Mouse (Mus musculus): ENCODE results near the gene Stat4.

Stat4 gene

DNA sequence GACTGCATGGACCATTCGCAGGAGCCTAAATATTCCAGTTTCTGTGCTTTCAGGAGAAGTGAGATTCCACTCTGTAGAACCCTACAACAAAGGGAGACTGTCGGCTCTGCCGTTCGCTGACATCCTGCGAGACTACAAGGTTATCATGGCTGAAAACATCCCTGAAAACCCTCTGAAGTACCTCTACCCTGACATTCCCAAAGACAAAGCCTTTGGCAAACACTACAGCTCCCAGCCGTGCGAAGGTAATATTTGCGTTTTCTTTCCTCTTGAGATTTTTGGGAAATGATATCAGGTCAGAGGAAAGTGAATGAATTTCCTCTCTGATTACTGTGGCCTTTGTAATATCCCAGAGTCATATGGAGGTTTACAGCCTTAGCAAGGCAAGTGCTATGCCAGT is 115.8 kb downstream of the Stat4 start:
- in situ Hi-C loops (cut with MboI, MseI): no loop called here

DNA sequence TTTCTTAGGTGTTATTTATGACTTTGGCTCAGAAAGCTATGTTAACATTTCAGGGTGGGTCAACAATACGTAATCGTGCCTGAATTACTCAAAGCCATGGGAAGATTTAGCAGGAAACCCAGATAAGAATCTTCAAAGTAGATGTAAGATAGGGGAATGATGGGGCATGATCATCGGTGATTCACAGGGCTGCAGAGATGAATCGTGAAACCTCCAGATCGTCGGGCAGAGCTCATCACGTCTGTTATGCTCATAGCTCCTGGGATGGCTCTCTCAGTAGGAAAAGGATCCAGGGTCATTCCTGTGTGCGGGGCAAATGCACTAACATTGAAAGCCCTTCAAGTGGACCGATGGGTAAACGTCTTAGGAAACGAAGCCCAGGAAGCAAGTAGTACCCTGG is 120.3 kb downstream of the Stat4 start:
- in situ Hi-C loops (cut with MboI, MseI): no loop called here

- in situ Hi-C loops (cut with MboI, MseI): no loop called here
These were observed 124.3 kb downstream of the Stat4 start for GRCm38 (mm10) chr1:52111217-52111616.

GRCm38 (mm10) chr1:52112301-52112700 is 125.4 kb downstream of the Stat4 start:
- in situ Hi-C loops (cut with MboI, MseI): no loop called here

- in situ Hi-C loops (cut with MboI, MseI): no loop called here
These were observed 126.2 kb downstream of the Stat4 start for GRCm38 (mm10) chr1:52113067-52113665.

- in situ Hi-C loops (cut with MboI, MseI): no loop called here
These were observed 126.7 kb downstream of the Stat4 start for GRCm38 (mm10) chr1:52113666-52114069.

DNA sequence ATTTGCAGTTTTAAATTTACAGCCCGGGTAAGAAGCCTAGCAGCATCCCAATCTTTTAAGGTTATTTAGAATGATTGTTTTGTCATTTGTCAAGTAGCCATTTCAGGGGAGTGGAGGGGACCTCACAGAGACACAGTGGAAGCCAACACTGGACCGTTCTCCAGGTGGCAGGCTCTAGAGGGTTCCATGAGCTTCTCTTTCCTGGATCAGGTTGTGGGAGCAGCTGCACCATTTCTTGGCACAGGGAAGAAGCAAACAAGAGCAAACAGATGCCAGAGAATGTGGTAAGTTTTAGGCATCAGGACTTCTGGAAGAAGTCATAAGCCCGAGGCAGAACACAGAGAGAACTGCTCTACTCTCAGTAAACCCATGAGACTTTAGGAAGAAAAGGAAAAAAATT is 129.5 kb downstream of the Stat4 start:
- in situ Hi-C loops (cut with MboI, MseI): no loop called here

GRCm38 (mm10) chr1:52117777-52118176 is 130.8 kb downstream of the Stat4 start:
- in situ Hi-C loops (cut with MboI, MseI): no loop called here

GRCm38 (mm10) chr1:52118860-52119591 is 132.1 kb downstream of the Stat4 start, which contains the start of gene Stat1:
Stat1 (plus strand) TSS chr1:52119440.
- in situ Hi-C loops (cut with MboI, MseI): no loop called here

DNA sequence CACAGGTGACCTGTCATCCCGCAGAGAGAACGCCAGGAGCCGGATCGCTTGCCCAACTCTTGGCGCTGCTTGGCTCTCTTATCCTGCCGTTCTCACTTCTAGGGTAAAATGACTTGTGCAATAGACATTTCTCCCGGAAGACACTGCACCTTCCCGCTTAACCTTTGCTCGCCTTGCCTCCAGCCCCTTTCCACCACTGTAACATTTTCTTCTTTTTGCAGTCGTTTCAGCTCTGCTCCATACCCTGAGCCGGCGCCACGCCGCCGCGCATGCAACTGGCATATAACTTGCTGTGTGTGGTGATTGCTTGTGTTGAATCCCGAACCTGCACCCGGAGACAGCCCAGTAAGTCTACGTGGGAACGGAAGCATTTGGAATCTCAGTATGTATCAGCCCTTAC is 132.7 kb downstream of the Stat4 start:
- in situ Hi-C loops (cut with MboI, MseI): no loop called here

- in situ Hi-C loops (cut with MboI, MseI): no loop called here
These were observed 133.2 kb downstream of the Stat4 start for GRCm38 (mm10) chr1:52120191-52120590.

DNA sequence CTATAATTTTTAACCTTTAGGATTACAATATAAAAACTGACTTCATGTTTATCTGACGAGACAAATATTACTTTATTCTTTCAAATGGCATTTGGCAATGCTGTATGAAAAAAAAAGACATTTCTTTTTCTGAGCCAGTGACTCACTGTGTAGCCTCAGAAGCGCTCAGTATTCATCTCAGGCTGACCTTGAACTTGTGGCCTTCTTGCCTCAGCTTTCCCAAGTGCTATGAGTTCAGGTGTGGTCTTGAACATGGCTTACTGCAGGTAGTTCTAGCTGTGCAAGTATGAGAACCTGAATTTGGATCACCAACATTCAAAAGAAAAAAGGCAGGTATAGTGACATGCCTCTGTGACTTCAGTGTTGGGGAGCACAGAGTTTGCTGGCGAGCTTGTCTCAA is 134.1 kb downstream of the Stat4 start:
- in situ Hi-C loops (cut with MboI, MseI): no loop called here

DNA sequence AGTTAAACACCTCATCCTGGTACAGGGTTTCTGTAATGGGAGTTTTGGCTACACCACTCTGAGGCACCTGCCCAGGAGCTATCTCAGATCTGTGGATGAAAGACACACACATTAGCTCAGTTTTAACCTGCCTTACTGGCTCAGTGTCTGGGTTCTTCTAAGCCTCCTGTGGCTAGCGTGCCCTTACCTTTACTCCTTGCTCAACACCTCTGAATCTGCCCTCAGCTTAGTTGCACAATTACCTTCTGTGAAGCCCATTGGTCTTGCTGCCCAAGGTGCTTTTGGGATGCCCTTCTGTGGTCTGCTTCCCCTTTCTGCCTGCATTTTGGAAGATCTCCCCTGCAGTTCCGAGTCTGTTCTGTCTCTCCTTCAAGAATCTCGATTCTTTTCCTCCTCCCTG is 137.9 kb downstream of the Stat4 start:
- in situ Hi-C loops (cut with MboI, MseI): no loop called here

DNA sequence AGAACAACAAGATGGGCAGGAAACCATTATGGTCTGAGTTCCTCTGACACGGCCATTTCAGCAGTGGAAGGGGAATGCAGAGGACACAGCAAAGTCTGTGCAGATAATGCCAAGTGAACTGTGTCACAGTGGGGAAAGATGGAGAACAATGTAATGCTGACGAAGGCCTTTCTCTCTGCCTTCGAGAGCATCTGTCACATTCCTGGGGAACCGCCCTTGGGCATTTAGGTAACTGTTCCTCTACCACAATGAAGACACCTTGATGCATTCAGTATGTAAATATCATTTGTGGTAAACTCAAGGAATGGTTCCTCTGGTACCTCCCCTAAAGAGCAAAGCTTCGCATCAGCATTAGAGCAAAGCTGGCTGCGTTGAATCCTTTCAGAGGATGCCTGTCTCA is 140.4 kb downstream of the Stat4 start:
- in situ Hi-C loops (cut with MboI, MseI): no loop called here

DNA sequence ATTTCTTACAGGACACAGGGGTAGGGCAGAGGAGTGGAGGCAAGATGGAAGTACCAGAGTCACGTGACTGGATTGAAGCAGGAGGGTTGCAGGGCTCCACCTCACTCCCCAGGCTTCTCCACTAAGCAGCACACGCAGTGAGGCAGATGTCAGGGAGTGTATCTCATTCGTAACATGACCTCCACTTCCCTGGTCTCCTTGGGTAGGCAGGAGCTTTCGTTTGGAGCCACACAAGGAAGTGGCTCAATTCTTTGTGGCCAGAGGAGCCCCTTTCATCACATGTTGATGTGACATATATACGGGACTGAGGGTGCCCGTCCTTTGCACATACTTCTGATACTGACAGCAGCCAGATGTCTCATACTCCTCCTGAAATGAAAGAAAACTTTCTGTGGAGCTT is 142.8 kb downstream of the Stat4 start:
- in situ Hi-C loops (cut with MboI, MseI): no loop called here

DNA sequence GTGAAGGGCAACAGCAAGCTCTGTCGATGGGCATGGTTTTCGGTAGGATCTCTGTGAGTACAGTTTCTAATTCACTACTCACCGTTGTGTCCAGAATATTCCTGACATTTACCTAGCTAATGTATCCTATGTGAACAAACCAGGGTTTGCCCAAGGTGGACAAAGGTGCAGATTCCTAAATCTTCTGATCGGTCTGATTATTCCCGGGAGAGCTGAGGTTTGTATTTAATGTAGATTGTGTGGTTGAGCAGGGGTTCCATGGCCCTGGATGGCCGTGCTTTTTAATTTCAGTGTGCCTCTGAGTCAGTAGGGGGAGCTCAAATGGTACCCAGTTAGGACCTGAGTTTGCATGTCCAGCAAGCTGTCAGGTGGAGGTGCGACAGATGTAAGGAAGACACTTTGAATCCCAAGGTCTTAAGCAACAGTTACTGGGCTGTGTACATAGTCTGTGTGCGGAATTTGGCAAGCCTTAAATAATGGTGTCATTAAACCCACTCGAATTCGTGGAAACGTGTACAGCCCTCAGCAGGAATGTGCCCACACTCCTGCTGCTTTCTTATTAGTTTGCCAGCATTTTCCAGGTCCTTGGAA is 144.9 kb downstream of the Stat4 start:
- in situ Hi-C loops (cut with MboI, MseI): no loop called here

GRCm38 (mm10) chr1:52133254-52133653 is 146.3 kb downstream of the Stat4 start:
- in situ Hi-C loops (cut with MboI, MseI): no loop called here

DNA sequence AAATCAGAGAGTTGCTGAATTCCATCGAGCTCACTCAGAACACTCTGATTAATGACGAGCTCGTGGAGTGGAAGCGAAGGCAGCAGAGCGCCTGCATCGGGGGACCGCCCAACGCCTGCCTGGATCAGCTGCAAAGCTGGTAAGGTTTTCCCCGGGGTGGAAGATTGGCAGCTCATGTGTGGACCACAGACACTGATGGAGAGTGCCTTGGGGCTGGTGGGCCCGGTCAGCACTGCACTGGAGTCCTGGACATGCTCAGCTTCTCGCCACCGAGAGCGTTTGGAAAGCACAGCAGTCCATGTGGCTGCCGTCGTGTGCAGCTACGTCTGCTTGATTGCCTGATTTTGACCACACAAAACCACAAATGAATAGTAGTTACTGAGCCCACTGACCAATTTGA is 150.3 kb downstream of the Stat4 start:
- in situ Hi-C loops (cut with MboI, MseI): no loop called here

DNA sequence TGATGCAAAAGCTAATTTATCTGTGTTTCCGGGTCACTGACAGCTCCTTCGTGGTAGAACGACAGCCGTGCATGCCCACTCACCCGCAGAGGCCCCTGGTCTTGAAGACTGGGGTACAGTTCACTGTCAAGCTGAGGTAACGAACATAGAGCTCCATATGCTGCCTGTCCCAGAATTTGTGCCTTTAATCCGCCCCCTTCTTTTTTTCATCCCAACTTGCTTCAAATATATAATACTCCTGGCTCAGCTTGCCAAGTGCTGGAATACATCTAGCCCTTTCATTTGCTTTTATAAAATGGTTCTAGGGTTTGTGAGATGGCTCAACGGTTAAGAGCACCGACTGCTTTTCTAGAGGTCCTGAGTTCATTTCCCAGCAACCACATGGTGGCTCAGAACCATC is 153.6 kb downstream of the Stat4 start:
- in situ Hi-C loops (cut with MboI, MseI): loop anchor here in 1 of 2 experiments (10.0 kb wide), 1 partner anchor 584 kb away; the partner anchor contains the start of gene Mfsd6

GRCm38 (mm10) chr1:52141482-52141881 is 154.5 kb downstream of the Stat4 start:
- in situ Hi-C loops (cut with MboI, MseI): loop anchor here in 1 of 2 experiments (10.0 kb wide), 1 partner anchor 583 kb away; the partner anchor contains the start of gene Mfsd6

GRCm38 (mm10) chr1:52142117-52142516 is 155.2 kb downstream of the Stat4 start:
- in situ Hi-C loops (cut with MboI, MseI): loop anchor here in 1 of 2 experiments (10.0 kb wide), 1 partner anchor 583 kb away; the partner anchor contains the start of gene Mfsd6

GRCm38 (mm10) chr1:52143191-52143590 is 156.2 kb downstream of the Stat4 start:
- in situ Hi-C loops (cut with MboI, MseI): loop anchor here in 1 of 2 experiments (10.0 kb wide), 1 partner anchor 582 kb away; the partner anchor contains the start of gene Mfsd6

All from T-helper 17 cell (primary cell).